Comparison of ENCODE assay signal across 25 mouse cellular contexts in the genomic region with DNA sequence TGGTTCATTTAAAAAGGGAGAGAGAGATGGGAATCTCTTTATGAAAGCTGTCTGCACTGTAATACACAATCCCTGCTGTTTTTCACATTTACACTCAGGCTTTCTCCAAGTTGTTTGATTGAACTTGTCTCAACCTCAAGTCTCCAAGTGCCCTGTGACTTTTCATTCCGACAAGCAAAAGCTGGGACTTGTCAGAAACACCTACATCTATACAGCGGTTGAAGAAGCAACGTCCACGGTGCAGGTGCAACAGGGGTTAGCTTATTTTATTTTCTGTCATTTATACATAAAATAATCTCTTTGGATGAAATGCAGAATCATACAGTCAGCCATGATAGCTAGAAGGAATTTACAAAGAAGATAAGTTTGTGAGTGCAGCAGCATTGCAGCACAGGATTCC.
DNase-seq lines count a peak whose midpoint lies in the region; ATAC-seq and TF ChIP-seq lines count a peak whose summit lies in the region.
"Had no signal": no experiment of that assay in that cellular context is flagged by ENCODE, and none has a peak within 500 bp of the region (broad histone marks: within the 10 kb centered on the region; RNA-seq: fewer than 3 reads in every experiment).

No protein-coding gene starts in this region.

- no peak overlapping the region for H3K4me3 ChIP-seq in embryonic facial prominence, embryonic 14.5 days (ENCODE audit: low read depth, low read length)
- no peak overlapping the region for H3K4me3 ChIP-seq in embryonic facial prominence, embryonic 10.5 days
- no peak overlapping the region for H3K4me3 ChIP-seq in heart, embryonic 14.5 days (ENCODE audit: control insufficient read depth in 1 of 2, insufficient read depth in 1 of 2, low read depth in 1 of 2, low read length in 2 of 2)
- no peak overlapping the region for H3K4me3 ChIP-seq in lung, embryonic 14.5 days (ENCODE audit: low read depth, low read length)
- H3K4me3 ChIP-seq in hindbrain, embryonic 16.5 days (ENCODE audit: low read length): no peak overlapping the region
- H3K4me3 ChIP-seq: embryonic facial prominence, embryonic 15.5 days; gastrocnemius, adult 2 months; heart, embryonic 10.5 days; hindbrain, embryonic 12.5 days; hindbrain, embryonic 15.5 days had no signal

- H3K27ac ChIP-seq in embryonic facial prominence, embryonic 14.5 days (replicated peaks; ENCODE audit: low read depth, low read length): no peak overlapping the region
- no peak overlapping the region for H3K27ac ChIP-seq in embryonic facial prominence, embryonic 10.5 days (replicated peaks)
- no peak overlapping the region for H3K27ac ChIP-seq in heart, embryonic 14.5 days (replicated peaks in 1 of 2; ENCODE audit: control insufficient read depth in 1 of 2, insufficient read depth in 1 of 2, low read depth in 2 of 2, low read length in 2 of 2)
- H3K27ac ChIP-seq in lung, embryonic 14.5 days (ENCODE audit: low read depth): no peak overlapping the region
- no peak overlapping the region for H3K27ac ChIP-seq in hindbrain, embryonic 16.5 days (ENCODE audit: low read depth, low read length)
- H3K27ac ChIP-seq: embryonic facial prominence, embryonic 15.5 days; gastrocnemius, adult 2 months; heart, embryonic 10.5 days; hindbrain, embryonic 12.5 days; hindbrain, embryonic 15.5 days had no signal

- DNase-seq in embryonic facial prominence, embryonic 14.5 days (ENCODE audit: low spot score): peak; percentile 24
- DNase-seq in embryonic facial prominence, embryonic 10.5 days (ENCODE audit: low spot score): no peak
- DNase-seq in heart, postnatal 10 days: no peak
- peak; percentile 50 for DNase-seq in lung, embryonic 14.5 days
- no peak for DNase-seq in lung, postnatal 25 days (ENCODE audit: low spot score)
- DNase-seq: adrenal gland, adult 8-10 months; adrenal gland, postnatal 25 days; cerebellum, adult 11-12 months; cerebellum, adult 8-10 months; cerebellum, postnatal 10 days; cerebellum, postnatal 36 days; embryo, embryonic 11 days; forebrain, postnatal 0 days; gastrocnemius, adult 2 months; gastrocnemius, postnatal 25 days; heart, adult 18-20 months had no signal

- no peaks in the 10 kb centered on the region for H3K4me1 ChIP-seq in embryonic facial prominence, embryonic 14.5 days (ENCODE audit: control insufficient read depth, insufficient read depth, low read length)
- no peaks in the 10 kb centered on the region for H3K4me1 ChIP-seq in embryonic facial prominence, embryonic 10.5 days
- H3K4me1 ChIP-seq in heart, embryonic 14.5 days (ENCODE audit: control insufficient read depth in 2 of 2, insufficient read depth in 2 of 2, low read length in 2 of 2): no peaks in the 10 kb centered on the region
- H3K4me1 ChIP-seq in lung, embryonic 14.5 days (ENCODE audit: insufficient read depth): no peaks in the 10 kb centered on the region
- no peaks in the 10 kb centered on the region for H3K4me1 ChIP-seq in hindbrain, embryonic 16.5 days (ENCODE audit: control insufficient read depth, insufficient read depth, low read depth, low read length)
- H3K4me1 ChIP-seq: embryonic facial prominence, embryonic 15.5 days; heart, embryonic 10.5 days; hindbrain, embryonic 12.5 days; hindbrain, embryonic 15.5 days had no signal

- H3K9me3 ChIP-seq in embryonic facial prominence, embryonic 14.5 days (ENCODE audit: control insufficient read depth, low read length): no peaks in the 10 kb centered on the region
- no peaks in the 10 kb centered on the region for H3K9me3 ChIP-seq in embryonic facial prominence, embryonic 10.5 days
- H3K9me3 ChIP-seq in heart, embryonic 14.5 days (ENCODE audit: control insufficient read depth, low read length): no peaks in the 10 kb centered on the region
- no peaks in the 10 kb centered on the region for H3K9me3 ChIP-seq in lung, embryonic 14.5 days (ENCODE audit: low read depth, low read length)
- H3K9me3 ChIP-seq in hindbrain, embryonic 16.5 days (ENCODE audit: control insufficient read depth, low read length): no peaks in the 10 kb centered on the region
- H3K9me3 ChIP-seq: embryonic facial prominence, embryonic 15.5 days; heart, embryonic 10.5 days; hindbrain, embryonic 12.5 days; hindbrain, embryonic 15.5 days had no signal

- TF ChIP-seq CTCF in lung, embryonic 14.5 days (IDR thresholded peaks at IDR 0.05; ENCODE audit: low read depth): no peak

- WGBS in embryonic facial prominence, embryonic 14.5 days: 61% methylated on average over 4 of the region's 4 CpGs
- WGBS in embryonic facial prominence, embryonic 10.5 days: 84% methylated on average over 4 of the region's 4 CpGs
- WGBS in heart, embryonic 14.5 days: 19% methylated on average over 4 of the region's 4 CpGs
- 27% methylated on average over 4 of the region's 4 CpGs for WGBS in lung, embryonic 14.5 days
- 78% methylated on average over 4 of the region's 4 CpGs for WGBS in hindbrain, embryonic 16.5 days

- H3K36me3 ChIP-seq in embryonic facial prominence, embryonic 14.5 days (ENCODE audit: control insufficient read depth, insufficient read depth, low read length): no peaks in the 10 kb centered on the region
- no peaks in the 10 kb centered on the region for H3K36me3 ChIP-seq in embryonic facial prominence, embryonic 10.5 days (replicated peaks)
- H3K36me3 ChIP-seq in heart, embryonic 14.5 days (ENCODE audit: control insufficient read depth, insufficient read depth, low read length): no peaks in the 10 kb centered on the region
- H3K36me3 ChIP-seq in lung, embryonic 14.5 days (ENCODE audit: insufficient read depth): no peaks in the 10 kb centered on the region
- H3K36me3 ChIP-seq in hindbrain, embryonic 16.5 days (ENCODE audit: control insufficient read depth, insufficient read depth, low read length): no peaks in the 10 kb centered on the region
- H3K36me3 ChIP-seq: embryonic facial prominence, embryonic 15.5 days; heart, embryonic 10.5 days; hindbrain, embryonic 12.5 days; hindbrain, embryonic 15.5 days had no signal

- H3K9ac ChIP-seq in embryonic facial prominence, embryonic 14.5 days (ENCODE audit: low read depth, low read length): no peak overlapping the region
- H3K9ac ChIP-seq in heart, embryonic 14.5 days (ENCODE audit: low read length): no peak overlapping the region
- no peak overlapping the region for H3K9ac ChIP-seq in lung, embryonic 14.5 days
- H3K9ac ChIP-seq in hindbrain, embryonic 16.5 days (ENCODE audit: low read depth, low read length): no peak overlapping the region
- H3K9ac ChIP-seq: embryonic facial prominence, embryonic 15.5 days; forebrain, postnatal 0 days; hindbrain, embryonic 12.5 days; hindbrain, embryonic 15.5 days had no signal

- intact Hi-C loops in heart, postnatal 10 days (cut with DNase I): no loop called here

- H3K27me3 ChIP-seq in embryonic facial prominence, embryonic 14.5 days (replicated peaks; ENCODE audit: control insufficient read depth, insufficient read depth, low read length): no peaks in the 10 kb centered on the region
- H3K27me3 ChIP-seq in embryonic facial prominence, embryonic 10.5 days (replicated peaks; ENCODE audit: low read depth, poor library complexity, severe bottlenecking): no peaks in the 10 kb centered on the region
- no peaks in the 10 kb centered on the region for H3K27me3 ChIP-seq in heart, embryonic 14.5 days (ENCODE audit: control insufficient read depth, insufficient read depth, low read length)
- no peaks in the 10 kb centered on the region for H3K27me3 ChIP-seq in lung, embryonic 14.5 days (ENCODE audit: insufficient read depth, low read length)
- H3K27me3 ChIP-seq in hindbrain, embryonic 16.5 days (replicated peaks; ENCODE audit: control insufficient read depth, insufficient read depth, low read length): no peaks in the 10 kb centered on the region
- H3K27me3 ChIP-seq: embryonic facial prominence, embryonic 15.5 days; hindbrain, embryonic 12.5 days; hindbrain, embryonic 15.5 days had no signal

- no peak overlapping the region for H3K4me2 ChIP-seq in embryonic facial prominence, embryonic 14.5 days (ENCODE audit: low read depth, low read length)
- peak overlapping the region; percentile 7; the same call in 1 of the 2 replicates for H3K4me2 ChIP-seq in heart, embryonic 14.5 days (ENCODE audit: low read length)
- H3K4me2 ChIP-seq in lung, embryonic 14.5 days: no peak overlapping the region
- H3K4me2 ChIP-seq in hindbrain, embryonic 16.5 days (ENCODE audit: low read length): no peak overlapping the region
- H3K4me2 ChIP-seq: embryonic facial prominence, embryonic 15.5 days; hindbrain, embryonic 12.5 days; hindbrain, embryonic 15.5 days had no signal

- ATAC-seq in embryonic facial prominence, embryonic 14.5 days (ENCODE audit: low read depth): no peak; the same call in 1 of the 2 replicates
- ATAC-seq in heart, embryonic 14.5 days (ENCODE audit: insufficient number of reproducible peaks, insufficient read depth, low FRiP score, low read depth): no peak
- peak; percentile 47; the same call in 1 of the 2 replicates for ATAC-seq in lung, embryonic 14.5 days (ENCODE audit: insufficient read depth)
- no peak for ATAC-seq in hindbrain, embryonic 16.5 days
- ATAC-seq: activated CD4-positive, CD25-positive, alpha-beta regulatory T cell, adult 4 months; forebrain, embryonic 14.5 days; forebrain, postnatal 0 days; intestine, postnatal 0 days had no signal

Comparison
In these comparisons a context has a peak if more than half of its experiments do, and no peak if none do; other contexts are left out.
1. DNase-seq: peak in embryonic facial prominence, embryonic 14.5 days (single experiment) and lung, embryonic 14.5 days (single experiment); none in embryonic facial prominence, embryonic 10.5 days (single experiment), heart, postnatal 10 days (0 of 2) and lung, postnatal 25 days (single experiment).